Mouse (Mus musculus) heart, adult 2 months (tissue): Measurements from ENCODE around the gene Slc35b2. TPM values are rescaled to one million over a fixed set of nuclear protein-coding genes. Genes with fewer than 3 reads are reported as not detected.

ENCODE experiments used
- DNase-seq, 2 experiments: peaks; one replicate each; pipeline ENCODE4 v3.0.0; 2021
- H3K27ac ChIP-seq: fragments of 200-600 bp; 2 replicates; pipeline ENCODE4 v1.8.1; 2022
- H3K27me3 ChIP-seq: fragments of 200-500 bp; 2 replicates; pipeline ENCODE4 v1.6.1; 2012; ENCODE audit warnings: mild to moderate bottlenecking, low read length, inconsistent platforms, mixed read lengths; ENCODE audit not compliant: control insufficient read depth, insufficient read depth
- H3K36me3 ChIP-seq: fragments of 200-500 bp; 2 replicates; pipeline ENCODE4 v1.6.1; 2012; ENCODE audit warnings: low read length, inconsistent platforms; ENCODE audit not compliant: control insufficient read depth, insufficient read depth
- H3K4me1 ChIP-seq: fragments of 200-500 bp; 2 replicates; pipeline ENCODE4 v1.6.1; 2011; ENCODE audit warnings: low read length; ENCODE audit not compliant: control insufficient read depth, insufficient read depth
- H3K4me3 ChIP-seq: fragments of 200-600 bp; 2 replicates; pipeline ENCODE4 v1.8.1; 2022
- H3K79me2 ChIP-seq: fragments of 200-500 bp; replicated peaks from 2 replicates; pipeline ENCODE4 v1.6.1; 2012; ENCODE audit warnings: mild to moderate bottlenecking, inconsistent platforms, low read length, moderate library complexity, mixed read lengths; ENCODE audit not compliant: control insufficient read depth, insufficient read depth
- H3K9ac ChIP-seq: fragments of 200-500 bp; 2 replicates; pipeline ENCODE4 v1.6.1; 2012; ENCODE audit warnings: low read depth, mild to moderate bottlenecking, control low read depth, inconsistent platforms, low read length, mixed read lengths
- CTCF ChIP-seq: fragments of 200-600 bp; IDR thresholded peaks from 2 replicates; pipeline ENCODE4 v1.8.1; 2022; ENCODE audit warnings: antibody characterized with exemption, mild to moderate bottlenecking, moderate library complexity
- EP300 ChIP-seq: fragments of 200-500 bp; IDR thresholded peaks from 2 replicates; pipeline ENCODE4 v1.6.1; 2011; ENCODE audit warnings: low read depth, low read length, control low read depth; ENCODE audit not compliant: insufficient read depth
- POLR2A ChIP-seq: fragments of 200-500 bp; IDR thresholded peaks from 2 replicates; pipeline ENCODE4 v1.6.1; 2011; ENCODE audit warnings: mild to moderate bottlenecking, low read depth, low read length, control low read depth; ENCODE audit not compliant: insufficient read depth
- WGBS: fragments of 180-500 bp; shearing (Covaris S2); methylation state at CpG from one replicate; pipeline ENCODE4 v1.1.7; 2018; 5-methylcytosine and 5-hydroxymethylcytosine counted together
- intact Hi-C: fragments of 180-260 bp; cut with DNase I; formaldehyde crosslinking; loops from one replicate; pipeline ENCODE4 v1.15.1; 2025
- polyA plus RNA-seq: library from polyadenylated mRNA; depleted of rRNA; stranded (reverse); fragments of >200 nt; gene quantifications from 2 replicates; pipeline ENCODE4 v1.2.3, GENCODE M21; 2012
- total RNA-seq, 2 experiments: library from RNA; stranded (reverse); gene quantifications; 2 replicates each; pipeline ENCODE4 v1.2.3; 2021

Slc35b2 gene
- total and polyA plus RNA-seq, 3 experiments: 23.4 to 45.1 (median 24.0) TPM

DNA sequence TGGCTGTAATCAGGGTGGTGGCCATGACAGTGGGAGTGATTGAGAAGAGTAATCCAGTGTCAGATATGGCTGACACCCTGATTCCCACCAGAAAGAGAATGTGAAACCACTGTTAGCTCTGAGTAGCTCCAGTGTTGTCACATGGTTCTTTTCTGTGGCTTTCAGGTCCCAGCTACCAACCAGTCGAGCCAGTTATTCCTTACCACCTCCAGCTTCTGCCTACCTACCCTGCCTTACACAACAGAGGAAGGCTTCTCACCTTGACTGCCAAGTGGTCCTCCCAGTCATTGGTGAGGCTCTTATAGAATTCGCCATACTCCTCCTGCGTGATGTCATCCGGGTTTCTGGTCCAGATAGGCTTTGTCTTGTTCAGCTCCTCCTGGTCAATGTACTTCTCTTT is 6.3 kb downstream of the Slc35b2 start:
- Histone ChIP-seq H3K4me1 (peaks cover 3% of the 10 kb centered on the region), H3K9ac (no peak overlapping the region), H3K27ac (no peak overlapping the region), H3K27me3 (no peaks in the 10 kb centered on the region), H3K36me3 (peaks cover 17% of the 10 kb centered on the region), H3K79me2 (no peaks in the 10 kb centered on the region), H3K4me3 (no peak overlapping the region)
- DNase-seq: no peak
- WGBS: 78% methylated on average over 4 of the region's 4 CpGs
- no peak for TF ChIP-seq POLR2A
- intact Hi-C loops: loop anchor here (5.0 kb wide), 1 partner anchor 457 kb away; no protein-coding TSS in a partner anchor

DNA sequence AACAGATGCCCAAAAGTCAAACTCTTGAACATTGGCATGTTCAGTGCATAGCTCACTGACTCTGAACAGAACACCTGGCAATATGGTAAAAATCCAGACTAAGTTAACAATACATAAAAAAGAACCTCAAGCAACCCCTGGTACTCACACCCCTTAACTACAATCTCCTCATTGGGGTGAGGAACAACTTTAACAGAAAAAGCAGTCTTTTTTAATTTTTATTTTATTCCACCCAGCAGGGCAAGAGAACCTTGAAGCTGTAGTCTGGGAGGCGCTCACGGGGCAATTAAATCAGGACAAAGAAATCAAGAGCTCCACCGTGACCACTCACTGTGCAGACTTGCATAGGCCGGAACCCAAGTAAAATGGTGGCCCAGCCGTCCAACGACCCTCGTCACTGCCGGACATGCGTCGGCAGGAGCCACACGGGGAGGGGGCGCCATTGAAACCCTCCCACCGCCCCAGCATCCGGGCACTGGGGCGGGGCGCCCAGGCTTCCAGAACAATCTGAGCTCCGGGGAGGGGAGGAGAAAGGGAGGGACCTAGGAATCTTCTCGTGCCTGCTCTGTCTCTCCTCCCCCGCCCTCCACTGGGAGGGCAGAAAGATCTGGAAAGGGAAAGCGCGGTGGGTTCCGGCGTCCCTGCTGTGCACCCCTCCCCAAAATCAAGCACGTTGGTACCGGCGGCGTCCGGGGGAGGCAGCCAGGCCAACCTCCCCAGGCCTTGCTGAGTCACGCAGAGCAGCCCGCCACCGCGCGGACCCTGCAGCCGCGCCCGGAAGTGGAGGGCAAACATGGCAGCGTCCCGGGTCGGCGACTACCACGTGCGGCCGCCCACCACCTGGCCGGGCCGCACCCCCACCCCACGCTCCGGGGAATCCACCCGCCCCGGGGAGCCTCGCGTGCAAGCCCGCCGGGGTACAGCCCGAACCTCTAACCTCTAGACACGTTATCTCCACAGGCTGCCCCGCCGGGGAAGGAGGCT is 8.7 kb downstream of the Slc35b2 start:
- H3K4me1 ChIP-seq: peaks cover 3% of the 10 kb centered on the region
- no peaks in the 10 kb centered on the region for H3K27me3 ChIP-seq
- peak overlapping the region; percentile 100 for H3K27ac ChIP-seq
- TF ChIP-seq CTCF (peak; percentile 38), POLR2A (peak; percentile 59; the same call in 1 of the 2 replicates), EP300 (0 out of 2 replicates have a peak, but pooled peaks have one; percentile 10)
- intact Hi-C loops: loop anchor here (1.0 to 5.0 kb wide), 2 partner anchors 8 to 455 kb away; no protein-coding TSS in a partner anchor
- H3K4me3 ChIP-seq: peak overlapping the region; percentile 97
- DNase-seq: peak; percentile 89 to 90
- H3K36me3 ChIP-seq: peaks cover 15% of the 10 kb centered on the region
- H3K9ac ChIP-seq: peak overlapping the region; percentile 94
- under 1% methylated on average over 57 of the region's 57 CpGs for WGBS
- H3K79me2 ChIP-seq: no peaks in the 10 kb centered on the region

DNA sequence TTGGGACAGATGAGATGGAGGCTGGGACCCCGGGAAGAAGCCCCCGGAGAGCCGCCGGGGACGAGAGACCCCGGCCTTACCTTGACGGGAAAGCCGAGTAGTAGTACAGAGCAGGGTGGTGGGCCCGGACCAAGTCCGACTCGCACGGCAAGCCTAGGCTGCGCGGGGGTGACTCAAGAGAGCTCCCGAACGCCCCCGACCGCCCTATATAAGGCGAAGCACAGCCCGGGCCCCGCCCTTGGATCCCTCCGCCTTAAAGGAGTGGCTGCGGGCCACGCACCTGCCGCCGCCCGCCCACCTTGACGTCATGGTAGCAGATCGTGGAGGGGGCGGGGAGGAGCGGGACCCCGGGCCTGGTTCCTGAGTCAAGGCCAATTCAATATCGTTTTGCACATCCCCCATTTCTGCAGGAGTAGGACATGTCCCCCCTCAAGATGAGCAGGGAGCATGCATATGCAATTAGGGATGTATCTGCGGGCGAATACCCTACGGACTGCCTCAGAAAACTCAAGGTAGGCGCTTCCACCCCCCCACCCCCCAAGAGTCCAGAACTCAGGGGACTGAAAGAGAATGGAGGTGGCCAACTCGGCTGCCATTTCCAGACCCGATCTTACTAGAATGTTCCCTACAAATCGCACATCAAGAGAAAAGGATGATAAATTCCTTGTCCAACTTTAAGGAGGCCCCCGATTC is 9.6 kb downstream of the Slc35b2 start, which contains the start of gene Hsp90ab1:
Gene Hsp90ab1, minus strand, starts transcription at position 185 of the 693 bp plus-strand sequence.
- H3K4me1 ChIP-seq: peaks cover 3% of the 10 kb centered on the region
- WGBS: under 1% methylated on average over 41 of the region's 41 CpGs

DNA sequence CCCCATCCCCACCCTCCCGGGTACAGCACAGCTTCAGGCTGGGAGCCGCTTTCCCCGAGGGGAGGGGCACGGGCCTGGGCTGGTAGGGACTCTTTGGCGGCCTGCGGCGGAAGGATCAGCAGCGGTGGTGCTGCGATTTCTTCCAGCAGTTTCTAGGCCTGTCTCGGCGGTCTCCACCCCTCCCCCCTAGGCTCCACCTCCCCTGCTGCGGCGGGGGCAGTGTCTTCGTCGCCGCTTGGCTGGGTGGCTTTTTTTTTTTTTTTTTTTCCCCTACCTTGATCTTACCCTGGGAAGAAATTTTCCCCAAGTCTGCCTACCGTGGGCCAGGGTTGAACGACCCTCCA is 10.1 kb downstream of the Slc35b2 start:
- under 1% methylated on average over 18 of the region's 18 CpGs for WGBS
- Histone ChIP-seq H3K4me3 (peak overlapping the region; percentile 97), H3K27me3 (no peaks in the 10 kb centered on the region), H3K4me1 (peaks cover 4% of the 10 kb centered on the region), H3K79me2 (no peaks in the 10 kb centered on the region), H3K9ac (peak overlapping the region; percentile 94), H3K36me3 (peaks cover 14% of the 10 kb centered on the region), H3K27ac (peak overlapping the region; percentile 100)
- peak; percentile 58; the same call in 1 of the 2 replicates for TF ChIP-seq POLR2A
- peak; percentile 100 for TF ChIP-seq EP300
- TF ChIP-seq CTCF: no peak
- DNase-seq: peak; percentile 96 to 99
- intact Hi-C loops: loop anchor here (1.0 to 5.0 kb wide), 2 partner anchors 11 to 454 kb away; no protein-coding TSS in a partner anchor

More for the DNA sequence above, 9.6 kb downstream of the Slc35b2 start, which contains the start of gene Hsp90ab1:
- Histone ChIP-seq H3K4me3 (peak within 1 kb of the TSS; percentile 97), H3K36me3 (peaks cover 14% of the 10 kb centered on the region), H3K27me3 (no peaks in the 10 kb centered on the region), H3K27ac (peak within 1 kb of the TSS; percentile 100), H3K79me2 (no peaks in the 10 kb centered on the region), H3K9ac (peak within 1 kb of the TSS; percentile 94)
- TF ChIP-seq EP300: peak; percentile 65; the same call in 1 of the 2 replicates
- TF ChIP-seq POLR2A: peak; percentile 99
- TF ChIP-seq CTCF: no peak
- intact Hi-C loops: loop anchor here (5.0 kb wide), 1 partner anchor 454 kb away; no protein-coding TSS in a partner anchor
- DNase-seq: peak; percentile 98 to 100

DNA sequence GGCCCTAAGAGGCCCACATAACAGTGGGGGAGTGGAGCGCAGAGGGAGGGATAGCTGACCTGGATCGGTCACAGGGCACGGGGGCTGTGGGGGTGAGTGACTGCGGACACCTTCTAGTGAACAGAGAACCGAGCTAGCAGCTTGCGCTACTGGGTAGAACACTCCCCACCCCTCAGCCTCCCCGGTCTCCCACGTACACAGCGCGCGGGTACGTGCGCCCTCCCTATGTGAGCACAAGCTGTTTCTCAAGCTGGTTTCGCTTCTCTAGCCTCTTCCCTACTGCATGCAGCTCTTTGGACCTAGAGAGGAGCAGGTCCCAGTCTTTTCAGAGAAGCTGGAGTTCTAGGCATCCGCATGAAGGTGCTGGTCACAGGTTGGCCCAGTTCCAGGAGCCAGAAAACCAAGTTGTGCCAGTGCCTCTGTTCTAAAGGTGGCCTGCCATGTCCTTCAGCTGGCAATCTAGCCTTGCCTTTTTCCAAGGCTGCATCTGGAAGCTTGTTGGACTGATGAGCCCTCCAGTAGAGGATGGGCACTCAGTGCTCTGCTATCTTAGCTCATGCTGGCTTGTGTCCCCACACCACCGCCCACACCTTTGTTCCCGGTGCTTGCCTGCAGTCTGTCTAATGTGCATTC is 10.6 kb downstream of the Slc35b2 start:
- WGBS: 1% methylated on average over 17 of the region's 17 CpGs
- peak overlapping the region; percentile 97 for H3K4me3 ChIP-seq
- H3K79me2 ChIP-seq: no peaks in the 10 kb centered on the region
- TF ChIP-seq EP300 (no peak; the same call in 1 of the 2 replicates), CTCF (no peak), POLR2A (no peak; the same call in 1 of the 2 replicates)
- H3K27ac ChIP-seq: peak overlapping the region; percentile 100
- H3K27me3 ChIP-seq: no peaks in the 10 kb centered on the region
- intact Hi-C loops: loop anchor here (1.0 to 5.0 kb wide), 2 partner anchors 10 to 453 kb away; no protein-coding TSS in a partner anchor
- H3K9ac ChIP-seq: peak overlapping the region; percentile 94
- peaks cover 11% of the 10 kb centered on the region for H3K36me3 ChIP-seq
- peaks cover 4% of the 10 kb centered on the region for H3K4me1 ChIP-seq
- DNase-seq: peak; percentile 83 to 84
